Mouse (Mus musculus) brain, embryonic 14.5 days (tissue): Measurements from ENCODE around the gene Dpf1.

Experiments used
- CTCF ChIP-seq: fragments of 200-500 bp; IDR thresholded peaks from 2 replicates; pipeline ENCODE4 v1.5.1; 2012; ENCODE audit warnings: inconsistent platforms, mild to moderate bottlenecking, moderate library complexity, borderline replicate concordance; ENCODE audit not compliant: insufficient read depth, insufficient read length; ENCODE audit errors: extremely low read depth
- POLR2A ChIP-seq: fragments of 200-500 bp; IDR thresholded peaks from 2 replicates; pipeline ENCODE4 v1.6.1; 2012; ENCODE audit warnings: mild to moderate bottlenecking, inconsistent platforms, borderline replicate concordance; ENCODE audit not compliant: poor library complexity, insufficient read depth, insufficient read length, severe bottlenecking; ENCODE audit errors: extremely low read depth

GRCm38 (mm10) chr7:29341722-29342121 lies 38.0 kb downstream of the Dpf1 start:
- TF ChIP-seq CTCF (no peak), POLR2A (no peak)
